Mouse (Mus musculus): ENCODE data around the gene Il11ra1.

DNA sequence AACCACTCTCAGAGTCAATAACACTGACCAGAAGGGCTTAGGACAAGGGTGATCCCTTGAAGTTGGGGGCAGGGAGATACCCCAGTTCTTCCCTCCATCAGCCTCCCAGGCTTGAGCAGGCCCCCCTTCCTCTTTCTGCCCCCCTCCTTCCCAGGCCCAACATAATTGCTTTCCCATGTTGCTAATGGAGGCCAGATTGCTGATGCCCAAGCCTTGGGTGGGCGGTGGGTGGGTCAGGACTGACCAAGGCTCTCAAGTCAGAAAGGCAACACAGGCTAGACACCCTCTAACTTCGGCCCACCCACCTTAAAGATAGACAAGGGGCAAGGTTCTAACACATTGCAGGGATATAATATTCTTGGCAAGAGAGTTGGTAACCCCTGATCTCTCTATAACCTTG, 44.3 kb upstream of the Il11ra1 start:
- no peak for TF ChIP-seq CTCF (IDR thresholded peaks at IDR 0.05; ENCODE audit: borderline replicate concordance, insufficient read depth, low read depth, low read length)
- TF ChIP-seq POLR2A (IDR thresholded peaks at IDR 0.05; ENCODE audit: borderline replicate concordance, insufficient read depth, low read length): no peak
